25 mouse cellular contexts compared by ENCODE assay signal in the genomic region with DNA sequence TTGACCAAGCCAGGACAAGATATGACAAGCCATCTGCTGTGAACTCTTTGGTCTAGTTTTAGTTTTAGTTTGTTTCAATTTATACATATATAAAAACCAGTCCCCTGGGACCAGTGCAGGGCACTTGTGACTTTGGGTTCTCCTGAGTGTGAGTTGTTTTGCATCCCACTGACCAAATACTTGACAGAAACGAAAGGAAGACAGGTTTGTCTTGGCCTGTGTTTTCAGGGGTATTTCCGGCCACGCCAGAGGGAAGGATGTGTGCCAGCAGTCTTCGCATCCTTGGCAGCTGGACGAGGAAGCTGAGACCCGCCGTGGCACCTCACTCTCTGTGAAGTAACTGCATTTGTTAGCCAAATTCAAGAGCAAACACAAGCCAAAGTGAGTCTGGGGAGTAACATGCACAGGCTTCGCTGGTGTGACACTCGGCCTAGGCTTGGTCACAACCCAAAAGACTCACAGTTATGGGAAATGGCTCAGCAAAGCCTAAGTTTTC.
DNase-seq lines count a peak whose midpoint lies in the region; ATAC-seq and TF ChIP-seq lines count a peak whose summit lies in the region.
"Had no signal": no experiment of that assay in that cellular context is flagged by ENCODE, and none has a peak within 500 bp of the region (broad histone marks: within the 10 kb centered on the region; RNA-seq: fewer than 3 reads in every experiment).

No protein-coding gene starts in this region.

- H3K4me2 ChIP-seq in neural tube, embryonic 15.5 days: no peak overlapping the region
- H3K4me2 ChIP-seq: embryonic facial prominence, embryonic 12.5 days; embryonic facial prominence, embryonic 15.5 days; forebrain, embryonic 12.5 days; forebrain, embryonic 15.5 days; heart, embryonic 12.5 days; heart, embryonic 15.5 days; hindbrain, embryonic 12.5 days; hindbrain, embryonic 15.5 days; intestine, embryonic 15.5 days had no signal

- no peak for TF ChIP-seq CTCF in cerebellum, adult 2 months (IDR thresholded peaks at IDR 0.05; ENCODE audit: borderline replicate concordance, insufficient read depth, low read depth, low read length)

- no peak overlapping the region for H3K9ac ChIP-seq in neural tube, embryonic 15.5 days (replicated peaks)
- H3K9ac ChIP-seq: embryonic facial prominence, embryonic 12.5 days; embryonic facial prominence, embryonic 15.5 days; forebrain, embryonic 12.5 days; forebrain, embryonic 15.5 days; heart, embryonic 12.5 days; heart, embryonic 15.5 days; hindbrain, embryonic 12.5 days; hindbrain, embryonic 15.5 days; intestine, embryonic 15.5 days had no signal

- H3K4me3 ChIP-seq in cerebellum, adult 2 months (replicated peaks; ENCODE audit: insufficient read depth, low read depth, low read length): no peak overlapping the region
- H3K4me3 ChIP-seq in neural tube, embryonic 15.5 days (replicated peaks): no peak overlapping the region
- H3K4me3 ChIP-seq: embryonic facial prominence, embryonic 12.5 days; embryonic facial prominence, embryonic 15.5 days; forebrain, embryonic 12.5 days; forebrain, embryonic 15.5 days; heart, embryonic 12.5 days; heart, embryonic 15.5 days; hindbrain, embryonic 12.5 days; hindbrain, embryonic 15.5 days; intestine, embryonic 15.5 days had no signal

- H3K27me3 ChIP-seq in cerebellum, adult 2 months (ENCODE audit: control insufficient read depth, insufficient read depth, low read length): no peaks in the 10 kb centered on the region
- no peaks in the 10 kb centered on the region for H3K27me3 ChIP-seq in neural tube, embryonic 15.5 days (replicated peaks)
- H3K27me3 ChIP-seq: embryonic facial prominence, embryonic 12.5 days; embryonic facial prominence, embryonic 15.5 days; forebrain, embryonic 12.5 days; forebrain, embryonic 15.5 days; heart, embryonic 12.5 days; heart, embryonic 15.5 days; hindbrain, embryonic 12.5 days; hindbrain, embryonic 15.5 days; intestine, embryonic 15.5 days; Patski had no signal

- 57% methylated on average over 9 of the region's 9 CpGs for WGBS in cerebellum, adult 2 months
- 88% methylated on average over 9 of the region's 9 CpGs for WGBS in neural tube, embryonic 15.5 days

- no peaks in the 10 kb centered on the region for H3K4me1 ChIP-seq in cerebellum, adult 2 months (ENCODE audit: control insufficient read depth, insufficient read depth, low read length)
- H3K4me1 ChIP-seq in neural tube, embryonic 15.5 days: no peaks in the 10 kb centered on the region
- H3K4me1 ChIP-seq: embryonic facial prominence, embryonic 12.5 days; embryonic facial prominence, embryonic 15.5 days; forebrain, embryonic 12.5 days; forebrain, embryonic 15.5 days; heart, embryonic 12.5 days; heart, embryonic 15.5 days; hindbrain, embryonic 12.5 days; hindbrain, embryonic 15.5 days; intestine, embryonic 15.5 days had no signal

- DNase-seq in cerebellum, postnatal 10 days: peak; percentile 37 to 60
- no peak for DNase-seq in cerebellum, adult 2 months
- peak; percentile 73 for DNase-seq in heart, adult 11 months
- no peak for DNase-seq in heart, postnatal 10 days
- peak; percentile 50 for DNase-seq in left cerebral cortex, postnatal 4 days
- no peak for DNase-seq in left cerebral cortex, adult 11 months (ENCODE audit: low spot score)
- DNase-seq in neural tube, embryonic 10.5 days (ENCODE audit: extremely low spot score, low spot score): peak; percentile 10
- DNase-seq: adrenal gland, postnatal 10 days; adrenal gland, postnatal 36 days; cerebellum, adult 18-20 months; cerebellum, postnatal 25 days; gastrocnemius, postnatal 10 days; gastrocnemius, postnatal 36 days had no signal

- no peaks in the 10 kb centered on the region for H3K36me3 ChIP-seq in neural tube, embryonic 15.5 days
- H3K36me3 ChIP-seq: embryonic facial prominence, embryonic 12.5 days; embryonic facial prominence, embryonic 15.5 days; forebrain, embryonic 12.5 days; forebrain, embryonic 15.5 days; G1E; heart, embryonic 12.5 days; heart, embryonic 15.5 days; hindbrain, embryonic 12.5 days; hindbrain, embryonic 15.5 days; intestine, embryonic 15.5 days had no signal

- H3K9me3 ChIP-seq in neural tube, embryonic 15.5 days (replicated peaks): no peaks in the 10 kb centered on the region
- H3K9me3 ChIP-seq: embryonic facial prominence, embryonic 12.5 days; embryonic facial prominence, embryonic 15.5 days; forebrain, embryonic 12.5 days; forebrain, embryonic 15.5 days; heart, embryonic 12.5 days; heart, embryonic 15.5 days; hindbrain, embryonic 12.5 days; hindbrain, embryonic 15.5 days; intestine, embryonic 15.5 days had no signal

- no peak for ATAC-seq in neural tube, embryonic 15.5 days (ENCODE audit: low FRiP score)
- ATAC-seq: forebrain, embryonic 15.5 days; intestine, embryonic 15.5 days; Patski had no signal

- H3K27ac ChIP-seq in cerebellum, adult 2 months (ENCODE audit: insufficient read depth, low read length): no peak overlapping the region
- H3K27ac ChIP-seq in neural tube, embryonic 15.5 days (replicated peaks): no peak overlapping the region
- H3K27ac ChIP-seq: embryonic facial prominence, embryonic 12.5 days; embryonic facial prominence, embryonic 15.5 days; forebrain, embryonic 12.5 days; forebrain, embryonic 15.5 days; heart, embryonic 15.5 days; hindbrain, embryonic 12.5 days; hindbrain, embryonic 15.5 days; intestine, embryonic 15.5 days had no signal

- no peak for TF ChIP-seq POLR2A in cerebellum, adult 2 months (IDR thresholded peaks at IDR 0.05; ENCODE audit: borderline replicate concordance, insufficient read depth, low read length)

- intact Hi-C loops in heart, postnatal 10 days (cut with DNase I): no loop called here
- intact Hi-C loops in left cerebral cortex, postnatal 4 days (cut with DNase I): no loop called here

Comparison
In these comparisons a context has a peak if more than half of its experiments do, and no peak if none do; other contexts are left out.
1. DNase-seq: peak in cerebellum, postnatal 10 days (2 of 2), heart, adult 11 months (single experiment), left cerebral cortex, postnatal 4 days (single experiment) and neural tube, embryonic 10.5 days (single experiment); none in cerebellum, adult 2 months (0 of 2), heart, postnatal 10 days (0 of 2) and left cerebral cortex, adult 11 months (single experiment).